Mouse (Mus musculus) urinary bladder, adult 18-20 months (tissue): ENCODE data around the gene Ak5.
A peak's percentile ranks its signal among the peaks of the same experiment; 100 is the strongest.
"Not testable (repeated sequence)": the region's sequence is repeated elsewhere in the genome, so short reads cannot be mapped to it uniquely, and the experiment has no call there.

Experiments used
- DNase-seq, 2 experiments: peaks; one replicate each; pipeline ENCODE4 v3.0.0; 2022; ENCODE audit warnings: low spot score in 2 of 2, mixed read lengths in 2 of 2

The Ak5 gene

DNA sequence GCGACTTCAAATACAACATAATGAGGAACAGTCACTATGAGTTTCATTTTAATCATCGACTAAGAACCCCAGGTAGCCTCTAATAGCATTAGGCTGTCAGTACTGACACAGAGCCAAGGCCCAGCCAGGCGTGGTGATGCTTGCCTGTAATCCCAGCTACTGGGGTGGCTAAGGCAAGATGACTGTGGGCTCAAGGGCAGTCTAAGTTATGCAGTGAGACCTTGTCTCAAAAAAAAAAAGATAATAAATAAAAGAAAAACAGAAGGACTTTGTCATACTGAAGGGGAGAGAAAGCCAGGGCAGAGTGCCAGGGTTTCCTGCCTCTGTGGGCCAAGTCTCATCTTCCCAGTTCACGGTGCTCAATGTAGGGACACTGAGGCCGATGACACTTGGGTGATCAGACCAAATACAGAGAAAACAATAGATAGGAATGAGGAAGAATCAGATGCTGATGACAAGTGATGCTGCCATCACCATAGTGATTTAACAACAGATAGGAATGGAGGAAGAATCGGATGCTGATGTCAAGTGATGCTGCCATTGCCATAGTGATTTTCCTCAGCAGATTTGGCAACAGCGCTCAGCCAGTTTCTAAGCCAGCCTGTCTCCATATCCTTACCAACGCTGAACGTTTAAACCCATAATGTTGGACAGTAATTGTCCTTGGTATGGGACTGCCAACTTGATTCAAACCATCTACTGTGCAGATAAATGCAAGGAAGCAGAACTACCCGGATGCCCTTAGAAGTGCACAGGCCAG is 42.9 kb downstream of the Ak5 start:
- DNase-seq = no peak

DNA sequence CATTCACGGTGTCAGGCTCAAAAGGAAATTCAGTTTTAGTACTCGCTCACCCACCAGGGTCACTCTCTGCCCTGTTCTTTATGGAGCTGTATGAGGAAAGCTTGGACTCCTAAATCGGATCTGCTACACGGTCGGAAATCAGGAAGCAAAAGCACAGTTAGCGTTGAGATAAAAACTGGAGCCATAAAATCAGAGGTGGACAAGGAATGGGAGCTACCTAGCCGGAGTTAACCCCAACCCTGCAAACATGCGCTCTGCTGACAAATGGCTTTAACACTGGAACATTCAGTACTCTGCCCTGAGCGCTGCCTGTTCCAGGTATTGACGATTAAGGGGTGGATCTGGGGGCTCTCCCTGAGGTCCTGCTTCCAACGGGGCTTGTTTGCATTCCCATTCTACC is 47.6 kb downstream of the Ak5 start:
- DNase-seq = no peak

DNA sequence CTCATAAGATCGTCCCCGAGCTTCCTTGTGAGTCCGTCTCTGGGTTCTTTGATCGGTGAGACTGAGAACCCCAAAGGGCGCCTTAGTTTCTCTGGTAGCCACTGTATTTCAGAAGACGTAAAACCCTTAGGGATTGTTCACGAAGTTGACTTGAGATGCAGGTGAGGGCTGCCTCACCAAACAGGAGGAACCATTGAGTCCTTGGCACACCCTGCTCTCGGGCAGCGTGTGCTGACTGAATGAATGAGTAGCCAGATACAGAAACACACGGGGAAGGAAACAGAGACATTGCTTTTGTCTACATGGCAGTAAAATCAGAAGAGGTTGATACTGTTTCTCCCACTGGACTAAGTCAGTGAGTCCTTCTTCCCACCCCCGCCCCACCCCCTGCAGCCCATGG is 48.1 kb downstream of the Ak5 start:
- no peak for DNase-seq

DNA sequence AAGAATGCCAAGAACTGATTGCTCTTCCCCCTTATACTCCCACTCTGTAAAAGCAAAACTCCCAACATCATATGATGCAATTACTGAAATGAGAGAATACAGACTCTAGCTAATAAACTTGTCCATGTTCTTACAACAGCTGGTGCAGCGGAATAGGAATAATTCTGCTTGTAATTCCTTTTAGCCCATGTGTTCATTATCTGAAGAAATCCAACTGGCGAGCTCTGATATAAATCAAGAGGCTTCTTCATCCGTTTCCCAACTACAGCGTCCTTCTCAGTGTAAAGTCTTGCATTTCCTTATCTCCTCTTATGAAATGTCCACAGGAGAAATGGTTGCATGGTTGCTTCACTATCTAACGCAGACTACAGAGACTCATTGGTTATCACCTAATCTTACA is 59.1 kb downstream of the Ak5 start:
- DNase-seq = no peak

DNA sequence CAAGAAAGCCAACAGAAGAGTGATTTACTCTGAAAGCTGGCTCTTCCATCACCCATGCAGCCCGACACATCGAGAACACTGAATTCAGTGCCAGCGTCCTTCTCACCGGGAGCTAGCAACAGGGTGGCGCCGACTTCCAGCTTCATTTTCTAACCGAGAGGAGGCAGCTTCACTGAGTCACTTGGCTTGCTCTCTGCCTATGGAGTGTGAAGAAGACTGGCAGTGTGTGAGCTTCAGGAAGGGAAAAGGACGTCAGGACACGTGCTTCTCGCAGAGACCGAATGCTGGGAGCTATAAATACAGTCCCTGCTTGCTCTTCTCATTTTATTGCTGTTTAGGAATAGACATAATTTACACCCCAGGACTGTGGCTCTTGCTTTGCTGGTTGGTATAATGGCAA is 62.3 kb downstream of the Ak5 start:
- no peak for DNase-seq

DNA sequence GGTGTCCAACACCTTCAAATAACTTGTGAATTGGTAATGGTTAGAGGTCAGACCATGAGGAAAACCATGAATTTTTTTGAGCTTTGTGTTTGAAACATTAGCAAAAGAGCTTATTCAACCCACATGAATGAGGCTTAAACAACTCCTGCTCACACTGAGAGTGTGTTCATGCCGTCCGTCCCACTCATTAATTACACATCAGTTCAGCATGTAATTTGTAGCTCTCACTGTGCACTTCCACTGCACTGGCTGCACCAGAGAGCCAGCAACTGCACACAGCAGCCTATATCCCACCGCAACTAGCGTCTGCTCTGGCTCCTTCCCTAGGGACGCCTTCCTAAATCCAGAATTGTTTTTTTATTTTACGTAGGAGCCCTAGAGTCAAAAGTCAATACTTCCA is 68.5 kb downstream of the Ak5 start:
- DNase-seq = no peak

DNA sequence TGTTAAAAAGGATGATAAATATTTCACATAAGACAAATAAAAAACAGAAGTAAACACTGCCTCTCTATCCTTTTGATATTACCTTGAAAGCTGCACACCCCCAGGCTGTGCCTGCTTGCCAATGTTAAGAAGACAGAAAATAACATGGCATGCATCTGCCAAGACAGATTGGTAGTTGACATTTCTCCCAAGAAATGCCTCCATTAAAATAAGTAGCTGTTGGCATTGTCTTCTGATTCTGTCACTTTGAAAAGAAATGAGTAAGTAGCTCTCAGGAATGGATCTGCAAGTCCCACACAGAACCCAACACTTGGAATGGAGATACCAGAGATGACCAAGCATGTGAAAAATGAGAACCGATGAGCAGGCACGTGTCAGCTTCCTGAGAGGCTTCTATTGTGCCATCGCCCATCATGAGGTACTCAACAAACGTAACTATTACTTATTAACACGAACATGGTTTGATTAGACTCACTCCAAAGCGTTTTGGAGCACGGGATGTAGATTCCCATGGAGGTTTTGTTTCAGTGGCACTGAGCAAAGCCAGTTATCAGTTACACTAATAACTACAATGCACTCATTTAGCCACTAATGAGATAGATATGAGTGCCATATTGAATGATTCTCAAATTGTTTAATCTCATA is 71.6 kb downstream of the Ak5 start:
- no peak for DNase-seq

DNA sequence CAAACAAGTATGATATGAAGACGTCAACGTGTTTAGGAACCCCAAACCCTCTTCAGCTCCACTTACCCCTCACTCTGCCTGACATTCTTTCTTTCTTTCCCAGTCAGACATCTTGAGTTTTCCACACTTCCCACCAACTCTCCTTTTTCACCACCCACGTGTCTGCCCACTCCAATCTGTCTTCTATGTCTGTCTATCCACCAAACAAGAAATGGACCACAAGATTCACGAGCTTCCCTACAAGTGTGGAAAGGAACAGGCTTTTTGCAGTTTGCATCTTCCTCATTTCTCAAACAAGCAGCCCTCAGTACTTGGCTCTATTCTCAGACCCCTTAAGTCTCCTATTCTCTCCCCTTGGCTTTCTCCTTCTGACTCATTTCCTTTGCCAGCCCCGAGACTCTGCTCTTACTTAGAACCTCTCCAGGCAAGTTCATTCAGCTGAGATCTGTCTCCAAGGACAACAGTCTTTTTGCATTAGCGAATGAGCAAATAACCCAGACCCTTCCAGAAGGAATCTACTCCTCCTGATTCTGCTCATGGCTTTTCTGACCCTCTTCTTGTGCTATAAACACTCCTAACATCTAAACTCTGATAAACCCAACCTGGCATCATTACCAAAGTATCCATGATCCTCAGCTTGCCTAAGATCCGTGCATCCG is 75.3 kb downstream of the Ak5 start:
- no peak for DNase-seq

DNA sequence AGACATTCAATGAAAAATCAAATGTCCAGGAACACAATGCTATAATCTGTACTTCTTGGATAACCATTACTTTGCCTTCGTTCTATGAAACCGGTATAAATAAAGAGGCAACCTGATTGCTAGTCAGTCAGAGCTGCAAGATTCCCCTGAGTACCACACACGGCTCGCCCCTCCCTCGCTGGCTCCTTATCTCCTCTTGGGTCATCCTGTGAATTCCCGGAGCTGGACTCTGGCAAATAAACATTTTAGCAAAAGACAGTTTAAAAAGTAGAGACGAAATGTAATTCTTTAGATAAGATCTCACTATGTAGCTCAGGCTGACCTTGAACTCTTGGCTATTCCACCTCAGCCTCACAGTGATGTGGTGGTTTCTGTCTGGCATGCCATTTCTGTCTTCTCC is 77.7 kb downstream of the Ak5 start:
- no peak for DNase-seq

DNA sequence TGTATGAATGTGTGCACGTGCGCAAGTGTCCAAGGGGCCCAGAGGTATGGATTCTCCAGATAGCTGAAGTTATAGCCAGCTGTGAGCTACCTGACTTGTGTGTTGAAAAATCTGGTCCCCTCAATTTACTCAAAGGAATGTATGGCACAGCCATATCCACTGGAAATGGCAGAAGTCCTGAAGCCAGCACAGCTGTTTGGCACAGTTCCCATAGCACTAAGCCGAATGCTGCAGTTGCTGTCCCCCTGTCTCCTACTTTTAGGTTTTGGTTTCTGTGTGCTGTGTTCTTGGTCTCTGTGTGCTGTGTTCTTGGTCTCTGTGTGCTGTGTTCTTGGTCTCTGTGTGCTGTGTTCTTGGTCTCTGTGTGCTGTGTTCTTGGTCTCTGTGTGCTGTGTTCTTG is 79.1 kb downstream of the Ak5 start:
- not testable (repeated sequence) for DNase-seq

DNA sequence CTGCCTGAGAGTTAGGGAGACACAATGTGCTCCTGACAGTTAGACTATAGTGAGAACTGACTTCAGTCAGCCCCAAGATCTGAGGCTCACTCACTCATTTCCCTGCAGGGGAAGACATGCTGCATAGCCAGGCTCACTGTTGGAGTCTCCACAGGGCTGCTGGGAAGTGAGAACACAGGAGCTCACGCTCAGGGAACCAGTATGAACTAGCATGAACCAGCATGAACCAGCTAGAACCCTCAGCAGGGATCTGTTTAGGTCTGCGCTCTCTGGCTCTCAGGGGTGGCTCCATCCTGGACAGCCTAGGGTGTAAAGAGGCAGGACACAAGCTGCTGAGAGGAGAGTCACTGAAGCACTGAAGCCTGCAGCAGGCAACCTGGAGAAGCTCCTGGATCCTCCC is 81.2 kb downstream of the Ak5 start:
- no peak for DNase-seq

DNA sequence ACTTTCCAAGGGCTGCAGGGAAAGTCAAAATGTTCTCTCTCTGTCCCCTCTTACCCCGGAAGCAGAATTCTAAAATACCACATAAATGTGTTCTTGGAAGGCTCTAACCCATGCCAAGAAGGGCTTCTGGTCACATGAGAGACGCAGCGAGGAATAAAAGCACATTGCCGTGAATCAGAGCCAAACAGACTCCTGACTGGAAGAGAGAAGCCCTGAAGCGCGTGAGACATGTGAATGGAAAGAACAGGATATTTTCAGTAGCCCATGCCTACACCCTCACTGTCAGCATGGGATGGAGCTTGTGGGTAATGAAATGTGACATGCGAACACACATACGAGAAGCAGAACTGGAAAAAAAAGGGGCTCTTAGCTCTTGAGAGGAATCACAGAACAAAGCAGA is 82.0 kb downstream of the Ak5 start:
- no peak for DNase-seq

DNA sequence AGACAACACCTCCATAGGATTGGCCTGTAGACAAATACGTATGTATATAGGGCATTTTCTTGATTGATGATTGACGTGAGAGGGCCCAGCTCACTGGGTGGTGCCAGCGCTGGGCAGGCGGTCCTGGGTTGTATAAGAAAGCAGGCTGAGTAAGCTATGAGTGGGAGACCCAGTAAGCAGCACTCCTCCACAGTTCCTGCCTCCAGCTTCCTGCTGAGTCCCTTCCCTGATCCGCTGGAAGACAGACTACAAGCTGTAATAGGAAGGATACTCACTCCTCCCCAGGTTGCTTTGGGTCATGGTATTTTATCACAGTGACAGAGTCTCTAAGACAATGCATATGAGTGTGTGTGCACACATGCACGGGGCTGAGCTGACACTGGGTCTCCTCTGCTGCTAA is 82.6 kb downstream of the Ak5 start:
- DNase-seq = no peak

DNA sequence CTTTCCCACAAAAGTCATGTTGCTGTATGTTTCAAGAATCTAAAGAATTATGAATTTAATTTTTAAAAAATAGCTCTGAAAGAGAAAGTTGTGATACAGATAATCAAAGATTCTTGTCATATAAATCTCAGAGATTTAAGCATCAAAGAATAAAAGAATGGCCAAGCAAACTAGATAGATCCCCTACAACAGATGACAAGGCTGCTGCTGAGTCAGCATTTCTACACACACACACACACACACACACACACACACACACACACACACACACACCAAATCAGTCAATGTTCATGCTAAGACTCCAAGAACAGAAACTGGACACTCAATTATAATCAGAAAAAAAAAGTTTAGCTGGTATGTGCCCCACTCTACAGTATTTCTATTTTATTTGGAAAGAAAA is 85.1 kb downstream of the Ak5 start:
- no peak for DNase-seq

DNA sequence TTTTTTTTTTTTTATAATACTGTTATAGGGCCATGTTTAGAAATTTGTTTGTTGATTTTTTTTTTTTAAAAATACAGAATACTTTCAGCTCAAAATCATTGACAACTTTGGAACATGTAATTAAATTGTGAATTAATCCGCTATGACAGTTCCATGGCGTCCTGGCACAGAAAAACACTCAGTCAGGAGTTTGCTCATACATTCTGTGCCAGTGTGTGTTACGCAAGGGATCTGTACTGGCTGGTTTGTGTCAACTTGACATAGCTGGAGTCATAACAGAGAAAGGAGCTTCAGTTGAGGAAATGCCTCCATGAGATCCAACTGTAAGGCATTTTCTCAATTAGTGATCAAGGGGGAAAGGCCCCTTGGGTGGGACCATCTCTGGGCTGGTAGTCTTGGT is 86.3 kb downstream of the Ak5 start:
- DNase-seq = peak in 1 of 2 experiments; percentile 34

DNA sequence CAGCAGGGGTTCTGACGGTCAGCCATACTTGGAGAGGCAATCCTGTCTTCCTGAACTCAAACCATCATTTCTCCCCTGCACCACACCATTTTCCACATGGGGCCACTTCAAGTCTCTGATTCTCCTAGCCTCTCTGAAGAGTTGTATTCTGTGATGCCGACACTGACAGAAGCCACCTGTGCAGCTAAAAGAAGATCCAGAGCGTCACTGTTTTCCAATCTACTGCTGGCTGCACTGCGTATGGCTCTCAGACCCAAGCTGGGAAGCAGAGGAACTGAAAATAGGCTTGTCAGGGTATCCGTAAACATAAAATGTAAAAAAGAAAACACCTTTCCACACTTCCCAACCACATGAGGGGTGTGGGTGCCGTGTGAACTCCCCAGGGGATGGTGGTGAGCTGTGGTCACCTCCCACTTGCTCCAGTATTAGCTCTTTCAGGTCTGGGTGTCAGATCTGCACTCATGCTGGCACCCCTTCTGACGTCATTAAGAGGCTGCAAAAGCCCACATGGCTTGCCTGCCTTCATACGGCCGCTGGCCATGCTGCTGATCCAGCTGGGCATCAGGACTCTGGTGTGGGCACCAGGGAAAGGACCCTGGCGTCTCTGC is 88.1 kb downstream of the Ak5 start:
- no peak for DNase-seq

DNA sequence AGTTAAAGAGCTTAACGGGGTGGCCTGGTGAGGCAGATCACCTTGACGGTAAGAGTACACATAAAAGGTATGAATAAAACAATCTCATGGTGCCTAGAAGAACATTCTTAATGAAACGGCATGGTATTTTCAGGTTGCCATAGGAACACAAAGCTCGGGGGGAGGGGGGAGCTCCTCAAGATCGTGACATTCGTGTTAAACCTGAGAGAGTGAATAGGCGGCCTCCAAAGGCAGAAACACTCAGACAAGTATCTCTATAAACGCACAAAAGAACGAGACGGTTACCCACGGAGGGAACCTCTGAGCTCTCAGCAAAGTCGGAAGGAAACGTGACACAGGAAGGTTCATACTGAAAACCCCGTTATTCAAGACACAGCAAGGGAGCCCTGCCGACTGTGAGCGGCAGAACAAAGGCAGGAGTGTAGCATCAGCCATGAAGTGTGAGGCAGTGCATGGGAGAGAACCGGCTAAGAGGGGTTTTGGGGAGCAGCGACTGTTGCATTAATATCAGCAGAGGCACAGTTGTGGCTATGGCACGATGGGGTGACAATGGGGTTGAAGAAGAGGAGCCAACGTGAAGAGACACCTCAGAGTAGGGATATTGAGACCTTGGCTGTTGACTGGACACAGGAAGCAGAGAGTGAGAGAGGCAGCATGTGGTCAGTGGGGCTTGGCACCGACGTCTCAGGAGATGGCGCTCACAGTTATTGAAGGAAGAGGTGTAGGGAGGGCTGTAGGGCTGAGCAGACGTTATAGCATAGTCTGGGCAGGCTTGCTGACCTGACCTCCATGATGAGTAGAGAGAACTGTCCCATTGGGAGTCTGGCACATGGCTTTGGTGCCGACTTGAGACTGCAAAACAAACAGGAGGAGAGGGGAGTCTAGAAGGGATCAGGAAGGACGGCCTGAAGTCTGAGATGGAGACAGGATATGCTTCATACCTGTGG is 89.6 kb downstream of the Ak5 start:
- no peak for DNase-seq

DNA sequence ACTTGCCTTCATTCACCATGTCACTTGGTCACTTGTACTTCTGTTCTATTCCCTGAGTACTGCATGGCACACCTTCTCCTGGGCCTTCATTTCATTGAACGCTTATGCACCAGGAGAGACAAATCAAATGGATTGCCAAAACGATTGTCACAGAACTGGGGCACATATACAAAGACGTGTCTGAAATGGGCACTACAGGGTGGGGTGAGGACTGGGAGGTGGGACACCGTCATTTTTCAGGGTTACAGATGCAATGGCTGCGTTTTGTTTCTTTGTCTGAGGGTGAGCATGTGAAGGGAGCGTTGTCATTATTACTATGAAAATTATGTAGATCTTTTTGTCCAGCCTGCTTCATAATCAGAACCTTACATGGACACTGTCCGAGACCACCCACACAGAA is 90.4 kb downstream of the Ak5 start:
- no peak for DNase-seq

DNA sequence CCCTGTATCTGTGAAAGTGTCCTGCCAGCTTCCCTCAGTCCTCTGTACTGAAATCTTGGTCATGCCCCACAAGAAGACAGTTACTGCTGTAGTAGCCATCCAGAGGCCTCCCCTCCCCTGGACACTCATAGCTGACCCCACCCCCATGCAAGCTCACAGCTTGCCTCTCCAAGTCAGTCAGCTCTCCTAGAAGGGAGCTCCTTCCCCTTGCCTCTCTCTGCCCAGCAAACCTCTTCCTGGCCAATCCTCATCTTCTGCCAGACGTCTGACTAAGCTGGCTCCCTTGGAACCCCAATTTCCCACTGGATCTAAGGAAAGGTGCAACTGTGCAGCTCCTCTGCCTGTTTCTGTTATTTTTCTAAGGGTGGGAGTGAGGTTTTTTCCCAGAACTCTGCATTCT is 90.9 kb downstream of the Ak5 start:
- DNase-seq = no peak

DNA sequence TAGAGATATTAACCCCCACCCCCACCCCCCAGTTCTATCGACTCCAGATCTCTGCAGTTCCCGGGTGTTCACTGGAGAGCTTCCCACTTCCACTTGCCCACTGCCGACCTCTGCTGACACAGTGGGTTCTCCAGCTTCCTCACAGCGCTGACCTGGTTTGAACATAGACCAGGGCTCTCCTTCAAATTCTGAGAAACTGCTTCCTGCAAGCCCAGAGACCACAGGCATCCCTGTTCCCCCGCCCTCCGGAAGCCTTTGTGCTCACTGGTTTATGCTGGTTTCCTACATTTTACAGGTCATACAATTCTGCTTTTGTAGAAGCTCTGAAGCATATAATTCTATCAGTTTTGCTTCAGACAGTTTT is 98.9 kb downstream of the Ak5 start:
- DNase-seq = no peak

DNA sequence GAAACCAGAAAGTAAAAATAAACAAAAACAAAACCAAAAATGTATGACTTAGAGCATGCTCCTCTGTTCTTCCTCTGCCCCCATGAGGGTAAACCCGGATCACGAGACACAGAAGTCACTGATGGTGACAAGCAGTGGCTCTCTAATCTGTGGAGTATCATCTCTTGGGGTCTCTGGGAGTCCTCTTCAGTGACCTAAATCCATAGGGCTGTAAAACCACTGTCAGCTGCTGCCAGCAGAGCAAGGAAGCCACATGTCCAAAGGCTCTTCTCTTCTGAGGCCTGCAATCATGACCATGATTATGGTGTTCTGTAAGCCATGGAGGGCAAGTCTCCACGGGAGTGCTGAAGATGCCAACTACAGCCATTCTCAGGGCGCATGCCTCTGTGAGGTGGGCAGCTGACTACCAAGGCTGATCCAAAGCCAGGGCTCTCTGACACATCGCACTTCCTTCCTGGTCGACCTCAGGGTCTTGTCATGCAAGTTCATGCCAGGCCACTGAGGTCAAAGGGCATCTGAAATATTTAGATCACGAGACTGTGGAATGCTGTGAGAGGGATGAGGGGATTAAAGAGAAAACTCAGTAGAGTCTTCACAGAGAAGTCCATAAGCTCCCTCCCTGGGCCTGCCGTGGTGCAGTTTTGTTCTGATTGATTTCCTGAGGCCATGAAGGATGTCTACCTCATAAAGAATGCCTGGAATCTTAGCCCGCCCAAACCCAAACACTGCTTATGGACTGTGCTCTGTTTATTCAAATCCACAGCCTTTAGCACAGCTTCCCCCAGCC is 99.5 kb downstream of the Ak5 start:
- no peak for DNase-seq
